Mouse (Mus musculus) spleen, adult 2 months (tissue): ENCODE data around the gene Hk3.

Source experiments
- CTCF ChIP-seq: fragments of 200-500 bp; IDR thresholded peaks from 2 replicates; pipeline ENCODE4 v1.5.1; 2011; ENCODE audit warnings: mild to moderate bottlenecking, inconsistent platforms; ENCODE audit not compliant: insufficient read depth, insufficient read length, insufficient replicate concordance; ENCODE audit errors: extremely low read depth
- POLR2A ChIP-seq: fragments of 200-500 bp; IDR thresholded peaks from 2 replicates; pipeline ENCODE4 v1.6.1; 2011; ENCODE audit warnings: low read depth, low read length, inconsistent platforms

- TF ChIP-seq CTCF (no peak), POLR2A (no peak)
Measured at GRCm38 (mm10) chr13:54957281-54957680, 63.9 kb downstream of the Hk3 start.
